Mouse (Mus musculus): ENCODE measurements around the gene Zpbp. TPM values are rescaled to one million over a fixed set of nuclear protein-coding genes. Genes with fewer than 3 reads are reported as not detected.

Zpbp gene
- 1 to 10 TPM; 1.8 to 3.7 TPM for polyA plus RNA-seq (2017; shearing (Covaris generic))

DNA sequence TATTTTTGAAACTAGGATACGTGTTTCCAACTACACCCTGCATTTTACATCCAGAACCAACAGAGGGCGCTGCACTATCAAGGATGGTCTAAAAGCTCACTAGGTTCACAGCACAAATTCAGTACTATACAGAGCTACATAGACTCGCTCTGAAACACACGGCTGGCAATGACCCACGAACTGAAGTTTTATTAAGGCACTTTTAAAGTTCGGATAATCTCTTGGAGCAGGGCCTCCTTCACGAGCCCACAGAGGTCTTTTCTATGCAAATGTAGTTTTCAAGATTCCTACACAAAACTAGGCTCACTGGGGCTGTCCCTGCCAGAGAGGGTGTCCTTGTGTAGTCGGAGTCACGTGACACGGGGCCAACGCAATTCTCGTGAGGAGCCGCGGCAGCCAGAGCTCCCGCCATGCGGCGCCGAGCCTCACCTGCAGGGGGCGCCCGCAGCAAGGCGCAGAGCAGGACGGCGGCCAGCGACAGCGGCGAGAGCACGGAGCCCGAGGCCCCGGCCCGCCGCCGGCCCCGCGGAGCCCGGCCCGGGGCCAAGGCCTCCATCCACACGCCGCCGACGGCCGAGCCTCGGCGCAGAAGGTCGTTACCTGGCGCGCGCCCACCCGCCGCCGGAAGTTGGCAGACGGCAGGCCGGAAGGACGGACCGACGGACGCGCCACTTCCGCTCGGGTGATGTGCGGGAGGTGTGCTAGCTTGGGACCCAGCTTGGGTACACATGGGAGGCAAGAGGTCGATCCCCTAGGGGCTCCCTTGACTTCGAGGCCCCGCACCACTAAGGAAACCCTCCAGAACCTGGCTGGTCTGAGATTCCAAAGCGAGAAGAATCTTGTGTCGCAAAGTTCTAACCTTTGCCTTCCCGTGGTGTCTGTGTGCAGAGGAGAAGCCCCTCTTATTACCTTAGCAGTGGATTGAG lies at the start of gene Zpbp, which contains the start of gene Spata48:
Gene Zpbp (minus strand): TSS at position 774 of the 926 bp plus-strand sequence.
Gene Spata48 (plus strand): TSS at position 460 of the 926 bp plus-strand sequence.

Other genes starting within 250 kb of the Zpbp start
- under 1 TPM; 0.43 to 0.59 TPM for gene Spata48, start 314 bp downstream of the Zpbp start, polyA plus RNA-seq (2017; shearing (Covaris generic))
- under 1 TPM; 0.30 to 0.94 TPM for gene 4930512M02Rik, start 165.4 kb upstream of the Zpbp start, polyA plus RNA-seq (2017; shearing (Covaris generic))
- 100 to 1,000 TPM in 1 of 2 experiments, 10 to 100 TPM in 1; 80.5 to 118 TPM for gene Ikzf1, start 222.6 kb upstream of the Zpbp start, polyA plus RNA-seq (2017; shearing (Covaris generic))

Measured in inflammation-experienced regulatory T-cells (primary cell).